In genomic region chr7:122167203-122167602, GRCm38 (mm10) we compare ENCODE assay signal across 35 mouse cellular contexts. TPM values are rescaled to one million over a fixed set of nuclear protein-coding genes. Genes with fewer than 3 reads are reported as not detected.
"Had no signal": no experiment of that assay in that cellular context is flagged by ENCODE, and none has a peak within 500 bp of the region (broad histone marks: within the 10 kb centered on the region; RNA-seq: fewer than 3 reads in every experiment).

No protein-coding gene starts in this region.

- H3K4me3 ChIP-seq: heart, embryonic 12.5 days; heart, embryonic 13.5 days; heart, embryonic 15.5 days; hindbrain, embryonic 10.5 days; hindbrain, embryonic 12.5 days; hindbrain, embryonic 13.5 days; hindbrain, embryonic 15.5 days; intestine, embryonic 15.5 days; kidney, embryonic 15.5 days; layer of hippocampus, adult 2 months; left cerebral cortex, adult 2 months had no signal

- H3K4me2 ChIP-seq: heart, embryonic 11.5 days; heart, embryonic 12.5 days; heart, embryonic 13.5 days; heart, embryonic 15.5 days; hindbrain, embryonic 12.5 days; hindbrain, embryonic 13.5 days; hindbrain, embryonic 14.5 days; hindbrain, embryonic 15.5 days; intestine, embryonic 15.5 days; kidney, embryonic 15.5 days had no signal

- H3K4me1 ChIP-seq: heart, embryonic 12.5 days; heart, embryonic 13.5 days; hindbrain, embryonic 10.5 days; hindbrain, embryonic 13.5 days; hindbrain, embryonic 15.5 days; intestine, embryonic 15.5 days had no signal

- H3K9me3 ChIP-seq: heart, embryonic 12.5 days; heart, embryonic 13.5 days; heart, embryonic 15.5 days; hindbrain, embryonic 10.5 days; hindbrain, embryonic 12.5 days; hindbrain, embryonic 13.5 days; hindbrain, embryonic 15.5 days; intestine, embryonic 15.5 days; kidney, embryonic 15.5 days had no signal

- DNase-seq: heart, postnatal 10 days; heart, postnatal 14 days; heart, postnatal 36 days; heart, postnatal 4 days; kidney, adult 11 months; kidney, adult 18-20 months; kidney, adult 2 months; kidney, adult 8-10 months; kidney, adult 9 months; kidney, postnatal 10 days; kidney, postnatal 14 days; kidney, postnatal 25 days; kidney, postnatal 36 days; kidney, postnatal 4 days; layer of hippocampus, adult 9-11 months; layer of hippocampus, postnatal 36 days had no signal

- H3K27ac ChIP-seq: heart, embryonic 13.5 days; heart, embryonic 15.5 days; hindbrain, embryonic 10.5 days; hindbrain, embryonic 12.5 days; hindbrain, embryonic 13.5 days; hindbrain, embryonic 14.5 days; hindbrain, embryonic 15.5 days; hindbrain, postnatal 0 days; intestine, embryonic 15.5 days; kidney, embryonic 15.5 days; kidney, postnatal 0 days; layer of hippocampus, adult 2 months; left cerebral cortex, adult 2 months had no signal

- H3K27me3 ChIP-seq: heart, embryonic 12.5 days; heart, embryonic 13.5 days; heart, embryonic 15.5 days; hindbrain, embryonic 12.5 days; hindbrain, embryonic 13.5 days; hindbrain, embryonic 15.5 days; intestine, embryonic 15.5 days; kidney, embryonic 15.5 days had no signal

RNA-seq across cellular contexts. Expression of gene Ern2, which starts 18.8 kb away (rescaled TPM):
- polyA plus RNA-seq: heart, embryonic 11.5 days; heart, embryonic 12.5 days; heart, embryonic 13.5 days; heart, embryonic 14.5 days; heart, postnatal 0 days; inflammation-experienced regulatory T-cells, adult 6 months; kidney, embryonic 14.5 days; kidney, embryonic 15.5 days had no signal

RNA-seq across cellular contexts. Expression of gene Chp2, which starts 52.1 kb away (rescaled TPM):
- polyA plus RNA-seq: heart, embryonic 11.5 days; inflammation-experienced regulatory T-cells, adult 6 months had no signal
